Mouse (Mus musculus) MEL (cell line): ENCODE measurements around the gene Krt28. TPM values are rescaled to one million over a fixed set of nuclear protein-coding genes. Genes with fewer than 3 reads are reported as not detected.
A peak's percentile ranks its signal among the peaks of the same experiment; 100 is the strongest.

Source experiments
- DNase-seq: peaks from one replicate; pipeline ENCODE4 v3.0.0; 2011; ENCODE audit warnings: low read depth, low spot score
- H3K27ac ChIP-seq: 2 replicates; pipeline ENCODE4 v1.5.1; 2012; ENCODE audit warnings: low read depth, mild to moderate bottlenecking, control low read depth, low read length, moderate library complexity; ENCODE audit not compliant: control insufficient read depth
- H3K27me3 ChIP-seq, 2 experiments: fragments of 150-350 bp in 1 of 2; sonication (generic) in 1 of 2; 2 replicates each; pipeline ENCODE4 v1.6.1; 2012; ENCODE audit warnings: low read length in 2 of 2, mild to moderate bottlenecking in 2 of 2, improper control_type of control experiment in 1 of 2, moderate library complexity in 1 of 2; ENCODE audit not compliant: insufficient read depth in 2 of 2, control insufficient read depth in 1 of 2
- H3K36me3 ChIP-seq, 2 experiments: 2 replicates each; pipeline ENCODE4 v1.6.1; 2012 to 2014; ENCODE audit warnings: low read length in 2 of 2, improper control_type of control experiment in 1 of 2, inconsistent platforms in 1 of 2, mild to moderate bottlenecking in 1 of 2; ENCODE audit not compliant: insufficient read depth in 2 of 2, control insufficient read depth in 1 of 2
- H3K4me1 ChIP-seq, 2 experiments: fragments of 150-350 bp in 1 of 2; sonication (generic) in 1 of 2; 2 replicates each; pipeline ENCODE4 v1.6.1; 2012; ENCODE audit warnings: low read length in 2 of 2, improper control_type of control experiment in 1 of 2, mild to moderate bottlenecking in 1 of 2; ENCODE audit not compliant: insufficient read depth in 2 of 2, control insufficient read depth in 1 of 2
- H3K4me3 ChIP-seq, 2 experiments: fragments of 150-350 bp in 1 of 2; sonication (generic) in 1 of 2; 2 replicates each; pipeline ENCODE4 v1.5.1; 2012; ENCODE audit warnings: low read depth in 2 of 2, low read length in 2 of 2, mild to moderate bottlenecking in 2 of 2, moderate library complexity in 2 of 2, control low read depth in 1 of 2, improper control_type of control experiment in 1 of 2; ENCODE audit not compliant: control insufficient read depth in 1 of 2, insufficient read depth in 1 of 2
- H3K79me2 ChIP-seq: 2 replicates; pipeline ENCODE4 v1.6.1; 2012; ENCODE audit warnings: mild to moderate bottlenecking, low read length, moderate library complexity; ENCODE audit not compliant: control insufficient read depth, poor library complexity, insufficient read depth
- H3K9ac ChIP-seq: 2 replicates; pipeline ENCODE4 v1.6.1; 2012; ENCODE audit warnings: low read depth, mild to moderate bottlenecking, control low read depth, low read length, moderate library complexity; ENCODE audit not compliant: control insufficient read depth, poor library complexity, severe bottlenecking
- H3K9me3 ChIP-seq: fragments of 150-350 bp; sonication (generic); replicated peaks from 2 replicates; pipeline ENCODE4 v1.6.1; 2012; ENCODE audit warnings: mild to moderate bottlenecking, low read length, improper control_type of control experiment, moderate library complexity; ENCODE audit not compliant: insufficient read depth
- CHD1 ChIP-seq: IDR thresholded peaks from 2 replicates; pipeline ENCODE4 v1.6.1; 2012; ENCODE audit warnings: low read depth, mild to moderate bottlenecking, inconsistent platforms, low read length, improper control_type of control experiment
- E2F4 ChIP-seq: IDR thresholded peaks from 2 replicates; pipeline ENCODE4 v1.6.1; 2011; ENCODE audit warnings: low read depth, low read length, improper control_type of control experiment, borderline replicate concordance
- EP300 ChIP-seq, 2 experiments: IDR thresholded peaks; 2 replicates each; pipeline ENCODE4 v1.6.1; 2011; ENCODE audit warnings: improper control_type of control experiment in 2 of 2, low read length in 2 of 2, low read depth in 1 of 2, mild to moderate bottlenecking in 1 of 2
- ETS1 ChIP-seq: IDR thresholded peaks from 2 replicates; pipeline ENCODE4 v1.6.1; 2012; ENCODE audit warnings: low read depth, mild to moderate bottlenecking, inconsistent platforms, low read length, improper control_type of control experiment, moderate library complexity
- GATA1 ChIP-seq: IDR thresholded peaks from 2 replicates; pipeline ENCODE4 v1.6.1; 2011; ENCODE audit warnings: low read depth, low read length, improper control_type of control experiment
- JUND ChIP-seq: IDR thresholded peaks from 2 replicates; pipeline ENCODE4 v1.6.1; 2011; ENCODE audit warnings: low read depth, mild to moderate bottlenecking, improper control_type of control experiment, low read length
- MAFK ChIP-seq: IDR thresholded peaks from 2 replicates; pipeline ENCODE4 v1.6.1; 2011; ENCODE audit warnings: low read depth, mild to moderate bottlenecking, low read length, improper control_type of control experiment, borderline replicate concordance
- MEF2A ChIP-seq: IDR thresholded peaks from 2 replicates; pipeline ENCODE4 v1.6.1; 2014; ENCODE audit warnings: low read depth, mild to moderate bottlenecking, inconsistent platforms, low read length, improper control_type of control experiment; ENCODE audit not compliant: poor library complexity, insufficient replicate concordance, severe bottlenecking; ENCODE audit errors: extremely low read depth
- MYB ChIP-seq: IDR thresholded peaks from 2 replicates; pipeline ENCODE4 v1.6.1; 2011; ENCODE audit warnings: mild to moderate bottlenecking, low read depth, low read length, improper control_type of control experiment
- MYC ChIP-seq: IDR thresholded peaks from 2 replicates; pipeline ENCODE4 v1.6.1; 2011; ENCODE audit warnings: low read depth, mild to moderate bottlenecking, low read length, improper control_type of control experiment, moderate library complexity
- NRF1 ChIP-seq: IDR thresholded peaks from 2 replicates; pipeline ENCODE4 v1.6.1; 2014; ENCODE audit warnings: low read depth, mild to moderate bottlenecking, inconsistent platforms, low read length, improper control_type of control experiment, moderate library complexity; ENCODE audit not compliant: poor library complexity, insufficient read depth, severe bottlenecking
- POLR2A ChIP-seq, 2 experiments: IDR thresholded peaks; 2 replicates each; pipeline ENCODE4 v1.6.1; 2011 to 2012; ENCODE audit warnings: low read length in 2 of 2, mild to moderate bottlenecking in 2 of 2, control low read depth in 1 of 2, improper control_type of control experiment in 1 of 2, low read depth in 1 of 2, moderate library complexity in 1 of 2; ENCODE audit not compliant: control insufficient read depth in 1 of 2, insufficient read depth in 1 of 2, poor library complexity in 1 of 2
- POLR2AphosphoS2 ChIP-seq: IDR thresholded peaks from 2 replicates; pipeline ENCODE4 v1.6.1; 2011; ENCODE audit warnings: low read length, improper control_type of control experiment
- POLR2AphosphoS5 ChIP-seq: IDR thresholded peaks from 2 replicates; pipeline ENCODE4 v1.6.1; 2012; ENCODE audit warnings: low read depth, borderline replicate concordance, mild to moderate bottlenecking, inconsistent platforms, low read length, moderate library complexity, mixed read lengths
- RCOR1 ChIP-seq: IDR thresholded peaks from 2 replicates; pipeline ENCODE4 v1.6.1; 2012; ENCODE audit warnings: low read depth, mild to moderate bottlenecking, inconsistent platforms, low read length, improper control_type of control experiment
- SMC3 ChIP-seq: IDR thresholded peaks from 2 replicates; pipeline ENCODE4 v1.6.1; 2011; ENCODE audit warnings: low read depth, low read length, improper control_type of control experiment
- TBP ChIP-seq: IDR thresholded peaks from 2 replicates; pipeline ENCODE4 v1.8.0; 2011; ENCODE audit warnings: low read depth, low read length, improper control_type of control experiment
- TCF12 ChIP-seq: IDR thresholded peaks from 2 replicates; pipeline ENCODE4 v1.6.1; 2014; ENCODE audit warnings: low read depth, mild to moderate bottlenecking, inconsistent platforms, low read length, improper control_type of control experiment, moderate library complexity
- ZC3H11A ChIP-seq: IDR thresholded peaks from 2 replicates; pipeline ENCODE4 v1.6.1; 2012; ENCODE audit warnings: low read depth, mild to moderate bottlenecking, inconsistent platforms, low read length, improper control_type of control experiment
- ZKSCAN1 ChIP-seq: IDR thresholded peaks from 2 replicates; pipeline ENCODE4 v1.6.1; 2012; ENCODE audit warnings: low read depth, mild to moderate bottlenecking, inconsistent platforms, low read length, improper control_type of control experiment, moderate library complexity
- ZNF384 ChIP-seq: IDR thresholded peaks from 2 replicates; pipeline ENCODE4 v1.6.1; 2012; ENCODE audit warnings: low read depth, mild to moderate bottlenecking, inconsistent platforms, low read length, improper control_type of control experiment
- polyA plus RNA-seq, 2 experiments: library from polyadenylated mRNA; stranded (reverse) in 1 of 2; unstranded in 1 of 2; fragments of >175 nt in 1 of 2; fragments of >200 nt in 1 of 2; gene quantifications; 2 replicates each; pipeline versions ENCODE4 v1.2.1 to v1.2.4; 2012; ENCODE audit warnings: low replicate concordance in 2 of 2, low read depth in 1 of 2; ENCODE audit not compliant: insufficient read length in 2 of 2, insufficient read depth in 1 of 2, missing spikeins in 1 of 2
- total RNA-seq: library from RNA; depleted of rRNA; stranded (reverse); fragments of 300-350 nt; gene quantifications from 2 replicates; pipeline ENCODE4 v1.2.3, GENCODE M21; 2012

Krt28 gene
- total and polyA plus RNA-seq, 3 experiments, result not detected

DNA sequence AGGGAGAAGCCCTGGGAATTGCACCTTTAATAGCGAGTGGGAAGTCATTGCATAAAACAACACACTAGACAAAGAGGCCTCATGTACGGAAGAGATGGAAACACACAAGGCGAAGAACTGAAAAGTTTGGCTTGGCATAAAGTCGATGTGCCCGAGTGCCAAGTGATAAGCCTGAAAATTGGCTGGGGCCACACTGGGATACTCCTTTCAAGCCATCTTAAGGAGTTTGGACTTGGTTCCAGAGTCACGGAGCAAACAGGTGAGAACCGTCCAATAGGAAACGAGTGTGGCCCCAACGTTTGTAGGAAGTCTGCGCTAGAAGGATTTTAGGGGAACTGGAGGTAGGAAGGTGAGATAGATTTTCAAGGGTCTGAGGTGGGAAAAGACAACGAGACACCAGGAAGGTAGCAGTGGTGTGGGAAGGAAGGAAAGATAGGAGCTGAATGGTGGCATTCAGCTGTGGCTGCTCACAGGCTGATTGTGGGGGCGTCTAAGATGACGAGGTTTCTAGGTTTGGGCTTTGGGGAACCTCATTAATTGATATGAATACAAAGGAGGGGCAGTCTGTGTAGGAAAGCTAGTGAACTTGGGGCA lies 25.4 kb upstream of the Krt28 start (continued):
- TF ChIP-seq GATA1 (peak; percentile 20; the same call in 1 of the 2 replicates), MAFK (no peak), CHD1 (no peak), EP300 (IDR thresholded peaks at IDR 0.05; ENCODE audit: low read depth in 1 of 2, low read length in 2 of 2) (0 out of 4 replicates have a peak, but pooled peaks of 1 of the 2 experiments have one; percentile 0), MEF2A (no peak), ETS1 (no peak; the same call in none of the 2 replicates), MYB (peak; percentile 60; the same call in 1 of the 2 replicates), ZKSCAN1 (no peak), ZC3H11A (no peak), RCOR1 (no peak), POLR2A (IDR thresholded peaks at IDR 0.05; ENCODE audit: control insufficient read depth in 1 of 2, insufficient read depth in 1 of 2, low read depth in 1 of 2, low read length in 2 of 2, poor library complexity in 1 of 2) (peak in 1 of 2 experiments; percentile 59; a peak in 2 of 4 replicates), TCF12 (no peak), ZNF384 (no peak)

DNA sequence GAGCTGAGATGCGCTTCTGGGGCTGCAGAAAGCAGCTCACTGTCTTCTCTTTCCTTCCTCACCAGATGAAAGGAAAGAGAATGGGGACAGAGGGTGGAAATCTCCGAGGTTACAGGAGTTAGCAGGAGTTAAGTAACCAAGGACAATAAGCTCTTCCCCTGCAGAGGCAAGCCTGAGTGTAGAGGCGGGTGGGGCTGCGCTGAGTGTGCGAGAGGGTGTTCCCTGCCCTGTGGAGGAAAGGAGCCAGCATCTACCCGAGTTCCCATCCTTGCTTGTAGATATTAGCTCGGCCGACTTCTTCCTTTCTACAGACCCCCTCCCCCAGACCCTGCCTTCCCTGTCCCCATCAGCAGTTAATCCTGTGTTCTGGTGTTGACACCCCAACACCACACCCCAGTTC lies 24.1 kb upstream of the Krt28 start:
- H3K4me3 ChIP-seq, result peak overlapping the region; percentile 66 to 78
- H3K9me3 ChIP-seq, result no peaks in the 10 kb centered on the region
- H3K79me2 ChIP-seq, result peaks cover 2% of the 10 kb centered on the region; the same call in 1 of the 2 replicates
- DNase-seq, result peak; percentile 70
- peaks cover 0 to 23% of the 10 kb centered on the region in 2 experiments; a peak in 2 of 4 replicates for H3K36me3 ChIP-seq
- peak overlapping the region; percentile 98 for H3K27ac ChIP-seq
- TF ChIP-seq E2F4, result no peak
- TF ChIP-seq MYC, result peak; percentile 61; the same call in 1 of the 2 replicates
- peak; percentile 63; the same call in 1 of the 2 replicates for TF ChIP-seq POLR2AphosphoS5
- TF ChIP-seq JUND, result no peak
- TF ChIP-seq NRF1, result peak; percentile 43; the same call in 1 of the 2 replicates
- no peak for TF ChIP-seq SMC3
- TF ChIP-seq TBP, result peak; percentile 39; the same call in 1 of the 2 replicates
- TF ChIP-seq POLR2AphosphoS2, result no peak; the same call in 1 of the 2 replicates
- H3K9ac ChIP-seq, result peak overlapping the region; percentile 87
- peaks cover 0 to 21% of the 10 kb centered on the region in 2 experiments; a peak in 3 of 4 replicates for H3K4me1 ChIP-seq
- no peaks in the 10 kb centered on the region for H3K27me3 ChIP-seq
